Mouse (Mus musculus) small intestine, adult 2 months (tissue): ENCODE results near the gene Cnnm2.

Experiments
- CTCF ChIP-seq: fragments of 200-500 bp; IDR thresholded peaks from 2 replicates; pipeline ENCODE4 v1.5.1; 2012; ENCODE audit warnings: low read depth, mild to moderate bottlenecking, control low read depth, inconsistent platforms, low read length, moderate library complexity, mixed read lengths; ENCODE audit not compliant: insufficient replicate concordance, insufficient read length; ENCODE audit errors: extremely low read depth
- POLR2A ChIP-seq: fragments of 200-500 bp; IDR thresholded peaks from 2 replicates; pipeline ENCODE4 v1.6.1; 2012; ENCODE audit warnings: low read depth, mild to moderate bottlenecking, control low read depth, inconsistent platforms, low read length, moderate library complexity

GRCm38 (mm10) chr19:46766125-46766524 lies 4.7 kb downstream of the Cnnm2 start:
- TF ChIP-seq POLR2A: no peak
- TF ChIP-seq CTCF: no peak
